Mouse (Mus musculus) erythroid progenitor cell, adult 5-6 weeks (primary cell): ENCODE results near the gene Nat10. TPM values are rescaled to one million over a fixed set of nuclear protein-coding genes. Genes with fewer than 3 reads are reported as not detected.

Source experiments
- ATAC-seq: replicated peaks from 2 replicates; pipeline ENCODE4 v1.8.0; 2016; ENCODE audit warnings: moderate number of reproducible peaks, mild to moderate bottlenecking, moderate TSS enrichment, inconsistent platforms; ENCODE audit not compliant: poor library complexity, low FRiP score, severe bottlenecking
- total RNA-seq, 2 experiments: library from RNA; stranded (forward) in 1 of 2; stranded (reverse) in 1 of 2; fragments of 150-400 nt in 1 of 2; fragments of 186-747, 209-891 nt in 1 of 2; gene quantifications; 2 replicates each; pipeline versions ENCODE4 v1.2.3 to v1.2.4; 2015 to 2017; ENCODE audit warnings: low replicate concordance in 2 of 2

The Nat10 gene
- total RNA-seq, 2 experiments from 2014 or later = 20.1 to 21.6 TPM

DNA sequence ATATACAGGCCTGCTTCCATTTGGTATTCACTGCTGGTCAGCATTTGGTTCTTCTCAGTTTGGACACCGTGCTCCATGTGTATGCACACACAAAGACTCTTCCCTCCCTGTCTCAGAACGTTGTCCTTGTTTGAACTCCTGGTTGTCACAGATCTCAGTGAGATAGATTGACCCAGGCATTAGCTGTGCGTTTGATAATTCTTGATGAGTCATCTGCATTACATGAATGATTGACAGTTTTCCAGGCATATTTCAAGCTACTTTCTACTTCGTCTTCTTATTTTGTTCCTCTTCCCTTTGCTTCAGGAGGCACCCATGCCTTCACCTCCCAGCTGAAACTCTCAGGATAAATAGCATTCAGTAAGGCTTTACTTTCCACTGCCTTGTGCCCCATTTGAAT lies 87.5 kb downstream of the Nat10 start:
- ATAC-seq = peak; percentile 61; the same call in 1 of the 2 replicates

DNA sequence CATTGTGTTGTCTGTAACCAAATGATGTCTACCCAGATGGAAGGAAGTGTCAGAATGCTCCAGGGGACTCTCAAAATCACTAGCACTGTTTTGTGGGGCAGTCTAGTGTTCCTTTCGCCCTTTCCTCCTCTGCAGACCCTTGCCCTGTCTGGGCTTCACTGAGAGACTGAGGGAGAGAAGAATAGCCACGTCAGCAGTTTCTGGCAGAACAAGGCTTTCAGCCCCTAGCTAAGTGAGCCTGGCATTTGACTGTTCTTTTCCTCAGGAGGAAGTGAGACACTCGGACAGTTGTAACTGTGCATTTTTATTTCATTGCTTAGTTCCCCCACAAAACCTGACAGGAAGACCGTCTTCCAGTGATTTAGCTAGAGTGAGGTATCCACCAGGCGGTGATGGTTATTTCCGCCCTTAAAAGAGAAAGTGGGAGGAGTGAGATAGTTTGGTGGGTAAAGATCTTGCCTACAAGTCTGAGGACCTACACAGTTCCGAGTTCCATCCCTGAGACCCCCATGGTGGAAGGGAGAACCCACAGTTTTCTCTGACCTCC lies 88.4 kb downstream of the Nat10 start:
- ATAC-seq = no peak

Other genes with a start within 250 kb of the Nat10 start
- gene Abtb2, start 195.0 kb downstream of the Nat10 start, total RNA-seq (2015; ENCODE audit: low replicate concordance) = 1.4 and 1.7 TPM in 2 replicates
- gene Abtb2, start 195.0 kb downstream of the Nat10 start, total RNA-seq (2017; ENCODE audit: low replicate concordance) = 1.8 and 2.0 TPM in 2 replicates
- 142 and 231 TPM in 2 replicates for gene Caprin1, start 36.4 kb upstream of the Nat10 start, total RNA-seq (2015; ENCODE audit: low replicate concordance)
- 206 and 279 TPM in 2 replicates for gene Caprin1, start 36.4 kb upstream of the Nat10 start, total RNA-seq (2017; ENCODE audit: low replicate concordance)
- 633 and 653 TPM in 2 replicates for gene Lmo2, start 196.7 kb upstream of the Nat10 start, total RNA-seq (2015; ENCODE audit: low replicate concordance)
- gene Lmo2, start 196.7 kb upstream of the Nat10 start, total RNA-seq (2017; ENCODE audit: low replicate concordance) = 362 and 409 TPM in 2 replicates